Mouse (Mus musculus) lung, postnatal 0 days (tissue): ENCODE results near the gene Mpped1. TPM values are rescaled to one million over a fixed set of nuclear protein-coding genes. Genes with fewer than 3 reads are reported as not detected.

ENCODE experiments used
- ATAC-seq: fragments of 200-750 bp; cut with Nextera tagmentation; 2 replicates; pipeline ENCODE4 v1.8.0; 2017; ENCODE audit warnings: moderate library complexity
- DNase-seq: peaks from one replicate; pipeline ENCODE4 v3.0.0-alpha.2; 2016; ENCODE audit warnings: low spot score
- H3K27ac ChIP-seq: fragments of 300-500 bp; sonication (generic); 2 replicates; pipeline ENCODE4 v1.5.1; 2014; ENCODE audit warnings: antibody characterized with exemption, mild to moderate bottlenecking, low read length, mixed read lengths
- H3K27me3 ChIP-seq: fragments of 300-500 bp; sonication (generic); replicated peaks from 2 replicates; pipeline ENCODE4 v1.6.1; 2014; ENCODE audit warnings: low read length, mixed read lengths; ENCODE audit not compliant: insufficient read depth
- H3K36me3 ChIP-seq: fragments of 300-500 bp; sonication (generic); 2 replicates; pipeline ENCODE4 v1.6.1; 2014; ENCODE audit warnings: low read length, mixed read lengths; ENCODE audit not compliant: insufficient read depth
- H3K4me1 ChIP-seq: fragments of 300-500 bp; sonication (generic); 2 replicates; pipeline ENCODE4 v1.6.1; 2014; ENCODE audit warnings: antibody characterized with exemption, low read depth, low read length, mixed read lengths; ENCODE audit not compliant: insufficient read depth
- H3K4me2 ChIP-seq: fragments of 300-500 bp; sonication (generic); replicated peaks from 2 replicates; pipeline ENCODE4 v1.6.1; 2014; ENCODE audit warnings: low read depth, mild to moderate bottlenecking, low read length, moderate library complexity, mixed read lengths
- H3K4me3 ChIP-seq: fragments of 300-500 bp; sonication (generic); 2 replicates; pipeline ENCODE4 v1.5.1; 2014; ENCODE audit warnings: low read depth, low read length
- H3K9ac ChIP-seq: fragments of 300-500 bp; sonication (generic); replicated peaks from 2 replicates; pipeline ENCODE4 v1.6.1; 2014; ENCODE audit warnings: low read depth, mild to moderate bottlenecking
- H3K9me3 ChIP-seq: fragments of 300-500 bp; sonication (generic); 2 replicates; pipeline ENCODE4 v1.6.1; 2016; ENCODE audit warnings: low read length, mixed read lengths
- CTCF ChIP-seq: IDR thresholded peaks from 2 replicates; pipeline ENCODE4 v1.5.1; 2016; ENCODE audit warnings: antibody characterized with exemption, mild to moderate bottlenecking
- EP300 ChIP-seq: IDR thresholded peaks from 2 replicates; pipeline ENCODE4 v1.6.1; 2016; ENCODE audit warnings: antibody characterized with exemption, mild to moderate bottlenecking, control low read depth
- whole genome bisulfite sequencing: fragments of 180-500 bp; shearing (Covaris S2); extraction: QIAGEN DNeasy Blood & Tissue Kit; methylation state at CpG from one replicate; pipeline ENCODE4 v1.1.7; 2014; 5-methylcytosine and 5-hydroxymethylcytosine counted together
- polyA plus RNA-seq: library from polyadenylated mRNA; unstranded; fragments of >200 nt; fragmentation: Nextera tagmentation; extraction: Ambion mirVana; gene quantifications from 2 replicates; pipeline ENCODE4 v1.2.1, GENCODE M21; 2015

Gene Mpped1
- polyA plus RNA-seq, 1 experiment from 2014 or later, result not detected

DNA sequence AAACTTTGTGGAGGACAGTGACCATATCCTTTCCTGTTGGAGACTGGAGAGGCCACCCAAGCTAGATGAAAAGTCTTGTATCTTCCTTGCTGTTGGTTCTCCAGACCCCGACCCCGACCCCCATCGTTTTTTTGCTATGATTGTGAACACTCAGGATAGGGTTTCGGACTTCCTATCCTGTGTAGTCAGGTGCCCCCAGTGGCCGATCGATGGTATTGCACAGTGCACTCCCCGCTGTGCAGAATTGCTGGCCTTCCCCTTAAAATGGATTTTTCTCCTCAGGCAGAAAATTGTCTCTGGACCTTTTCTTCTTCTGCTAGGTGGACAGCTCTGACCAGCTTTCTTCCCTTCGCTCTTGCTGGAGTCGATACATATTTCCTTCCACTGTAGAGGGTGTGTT, 22.5 kb upstream of the Mpped1 start:
- ATAC-seq, result no peak
- TF ChIP-seq CTCF (peak; percentile 82), EP300 (no peak)

DNA sequence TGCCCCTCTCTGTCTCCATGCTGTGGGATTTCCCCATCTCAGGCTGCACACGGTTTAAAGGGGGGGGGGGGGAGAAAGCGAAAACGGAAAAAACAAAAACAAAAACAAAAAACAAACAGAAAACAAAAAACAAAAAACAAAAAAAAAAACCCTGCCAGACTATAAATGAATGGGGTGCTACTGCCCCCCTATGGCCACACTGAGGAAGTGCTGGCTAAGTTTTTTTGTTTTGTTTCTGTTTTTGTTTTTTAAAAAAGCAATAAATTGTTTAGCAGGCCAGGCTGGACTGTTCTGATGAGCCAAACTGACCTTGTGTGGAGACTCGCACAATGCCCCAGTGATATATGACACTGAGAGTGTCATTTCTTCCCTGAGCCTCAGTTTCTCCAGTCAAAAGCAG, 20.3 kb upstream of the Mpped1 start:
- H3K27ac ChIP-seq, result no peak overlapping the region
- H3K4me2 ChIP-seq, result no peak overlapping the region
- no peak for ATAC-seq
- H3K9ac ChIP-seq, result no peak overlapping the region
- H3K27me3 ChIP-seq, result no peaks in the 10 kb centered on the region
- no peaks in the 10 kb centered on the region for H3K9me3 ChIP-seq
- H3K4me1 ChIP-seq, result no peaks in the 10 kb centered on the region
- no peak for DNase-seq
- TF ChIP-seq CTCF, result peak; percentile 74
- no peak for TF ChIP-seq EP300
- 13% methylated on average over 4 of the region's 4 CpGs for WGBS
- no peaks in the 10 kb centered on the region for H3K36me3 ChIP-seq
- no peak overlapping the region for H3K4me3 ChIP-seq

More for the DNA sequence above, 22.5 kb upstream of the Mpped1 start:
- WGBS, result 22% methylated on average over 7 of the region's 9 CpGs
- H3K27ac ChIP-seq, result no peak overlapping the region
- H3K27me3 ChIP-seq, result no peaks in the 10 kb centered on the region
- H3K4me1 ChIP-seq, result no peaks in the 10 kb centered on the region
- no peaks in the 10 kb centered on the region for H3K9me3 ChIP-seq
- no peak overlapping the region for H3K4me2 ChIP-seq
- peak; percentile 67 for DNase-seq
- no peak overlapping the region for H3K4me3 ChIP-seq
- H3K36me3 ChIP-seq, result no peaks in the 10 kb centered on the region
- H3K9ac ChIP-seq, result no peak overlapping the region

DNA sequence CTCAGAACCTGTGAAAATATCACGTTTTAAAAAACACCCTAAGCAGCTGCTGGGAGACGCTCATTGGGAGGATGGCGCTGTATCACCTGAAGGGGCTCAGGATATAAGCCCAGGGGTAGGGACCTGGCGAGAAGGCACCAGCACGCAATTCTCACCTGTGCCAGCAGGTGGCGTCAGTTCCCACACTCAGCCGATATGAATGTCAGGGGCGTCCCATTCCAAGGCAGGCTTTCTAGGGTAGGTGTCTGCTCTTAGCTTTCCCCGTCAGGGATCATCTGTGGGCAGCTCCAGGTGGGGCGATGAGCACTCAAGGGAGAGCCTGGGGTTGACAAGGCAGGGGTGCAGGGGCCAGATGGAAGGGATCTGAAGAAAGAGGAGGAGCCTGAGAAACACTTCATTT, 18.6 kb upstream of the Mpped1 start:
- Histone ChIP-seq H3K4me2 (no peak overlapping the region), H3K4me3 (no peak overlapping the region), H3K27ac (no peak overlapping the region), H3K36me3 (no peaks in the 10 kb centered on the region), H3K9ac (no peak overlapping the region), H3K4me1 (no peaks in the 10 kb centered on the region), H3K9me3 (no peaks in the 10 kb centered on the region), H3K27me3 (no peaks in the 10 kb centered on the region)
- ATAC-seq, result no peak
- WGBS, result 8% methylated on average over 10 of the region's 10 CpGs
- DNase-seq, result no peak
- no peak for TF ChIP-seq EP300
- TF ChIP-seq CTCF, result peak; percentile 82

DNA sequence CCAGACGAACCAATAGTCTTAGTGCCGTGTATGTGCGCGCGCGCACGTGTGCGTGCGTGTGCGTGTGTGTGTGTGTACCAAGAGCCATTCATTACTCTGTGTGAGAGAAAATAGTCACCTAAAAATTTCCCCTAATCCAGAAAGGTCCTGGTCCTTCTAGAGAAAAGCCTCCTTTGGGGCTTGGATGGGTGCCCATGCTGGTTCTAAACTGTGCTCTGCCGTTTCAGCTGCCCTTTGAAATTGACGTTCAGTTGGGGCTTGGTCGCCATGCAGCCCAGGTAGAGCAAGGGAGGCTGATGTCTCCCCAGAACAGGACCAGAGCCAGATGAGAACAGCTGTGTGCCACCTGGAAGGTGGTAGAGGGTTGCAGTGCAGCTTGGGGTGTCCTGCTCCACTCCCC, 17.8 kb upstream of the Mpped1 start:
- TF ChIP-seq CTCF (no peak), EP300 (no peak)
- Histone ChIP-seq H3K36me3 (no peaks in the 10 kb centered on the region), H3K9ac (no peak overlapping the region), H3K27ac (no peak overlapping the region), H3K27me3 (no peaks in the 10 kb centered on the region), H3K4me3 (no peak overlapping the region), H3K9me3 (no peaks in the 10 kb centered on the region), H3K4me2 (no peak overlapping the region), H3K4me1 (no peaks in the 10 kb centered on the region)
- 84% methylated on average over 13 of the region's 13 CpGs for WGBS
- DNase-seq (no peak), ATAC-seq (no peak)

GRCm38 (mm10) chr15:83765388-83766029, 13.8 kb upstream of the Mpped1 start:
- no peak for DNase-seq
- Histone ChIP-seq H3K4me1 (no peaks in the 10 kb centered on the region), H3K4me3 (no peak overlapping the region), H3K27me3 (0 out of 2 replicates have a peak, but pooled peaks cover 4% of the 10 kb centered on the region), H3K27ac (no peak overlapping the region), H3K36me3 (no peaks in the 10 kb centered on the region), H3K4me2 (no peak overlapping the region), H3K9me3 (no peaks in the 10 kb centered on the region), H3K9ac (no peak overlapping the region)
- TF ChIP-seq EP300 (no peak), CTCF (no peak)
- 36% methylated on average over 6 of the region's 6 CpGs for WGBS
- peak; percentile 40 for ATAC-seq

DNA sequence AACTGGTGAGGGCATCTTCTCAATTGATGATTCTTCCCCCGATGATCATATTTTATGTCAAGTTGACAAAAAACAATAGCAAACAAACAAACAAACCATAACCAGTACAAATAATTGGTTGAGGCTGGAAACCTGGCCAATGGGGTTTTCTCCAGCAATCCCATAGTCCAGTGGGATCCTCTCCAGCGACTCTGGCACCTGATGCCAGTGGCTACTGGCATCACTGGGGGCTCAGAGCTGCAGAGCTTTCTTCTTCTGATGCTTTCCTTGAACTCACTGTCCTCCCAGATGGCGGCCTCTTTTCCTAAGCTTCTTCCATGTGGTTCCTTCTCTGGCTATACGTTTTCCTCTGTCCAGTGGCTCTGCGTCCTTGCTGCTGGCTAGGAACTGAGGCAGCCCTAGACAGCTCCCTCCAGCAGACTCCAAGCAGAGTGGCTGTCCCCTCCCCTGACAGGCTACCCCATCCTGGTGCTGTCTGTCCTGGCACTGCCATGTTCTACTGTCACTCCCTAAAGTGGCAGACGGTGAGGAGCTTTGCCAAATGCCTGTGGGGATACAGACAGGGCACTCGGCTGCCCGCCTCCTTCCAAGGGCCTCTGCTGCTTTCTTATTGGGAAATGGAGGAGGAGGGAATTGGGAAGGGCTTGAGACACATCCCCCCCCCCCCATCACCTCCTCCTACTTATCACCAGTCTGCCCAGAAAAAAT, 7.8 kb upstream of the Mpped1 start:
- no peak overlapping the region for H3K27ac ChIP-seq
- no peak overlapping the region for H3K9ac ChIP-seq
- H3K4me3 ChIP-seq, result no peak overlapping the region
- no peak for ATAC-seq
- no peak for TF ChIP-seq EP300
- TF ChIP-seq CTCF, result no peak
- no peaks in the 10 kb centered on the region for H3K36me3 ChIP-seq
- H3K9me3 ChIP-seq, result no peaks in the 10 kb centered on the region
- H3K27me3 ChIP-seq, result 0 out of 2 replicates have a peak, but pooled peaks cover 4% of the 10 kb centered on the region
- H3K4me2 ChIP-seq, result no peak overlapping the region
- WGBS, result 70% methylated on average over 8 of the region's 8 CpGs
- DNase-seq, result no peak
- 0 out of 2 replicates have a peak, but pooled peaks cover 3% of the 10 kb centered on the region for H3K4me1 ChIP-seq
